Mouse (Mus musculus) cerebellum, adult (tissue): ENCODE data around the gene Kdm5b.

Experiments
- ATAC-seq: cut with Nextera tagmentation; 2 replicates; pipeline ENCODE4 v1.9.2; 2017; ENCODE audit warnings: mild to moderate bottlenecking, moderate library complexity, mixed read lengths; ENCODE audit not compliant: insufficient number of reproducible peaks, low FRiP score, low TSS enrichment

Gene Kdm5b

GRCm38 (mm10) chr1:134577384-134578120 lies 17.6 kb downstream of the Kdm5b start:
- ATAC-seq, result no peak; the same call in 1 of the 2 replicates

GRCm38 (mm10) chr1:134580796-134581195 lies 20.8 kb downstream of the Kdm5b start:
- no peak for ATAC-seq

- ATAC-seq, result no peak
These were observed 23.6 kb downstream of the Kdm5b start for GRCm38 (mm10) chr1:134583560-134583959.

GRCm38 (mm10) chr1:134589676-134590075 lies 29.7 kb downstream of the Kdm5b start:
- no peak for ATAC-seq

- no peak for ATAC-seq
These were observed 31.8 kb downstream of the Kdm5b start for GRCm38 (mm10) chr1:134591773-134592172.

GRCm38 (mm10) chr1:134597339-134598054 lies 37.5 kb downstream of the Kdm5b start:
- ATAC-seq, result no peak

- ATAC-seq, result no peak
These were observed 44.1 kb downstream of the Kdm5b start for GRCm38 (mm10) chr1:134604086-134604485.

- no peak for ATAC-seq
These were observed 45.7 kb downstream of the Kdm5b start for GRCm38 (mm10) chr1:134605670-134606069.

GRCm38 (mm10) chr1:134606381-134606780 lies 46.4 kb downstream of the Kdm5b start:
- no peak for ATAC-seq

GRCm38 (mm10) chr1:134607279-134607678 lies 47.3 kb downstream of the Kdm5b start:
- no peak for ATAC-seq

GRCm38 (mm10) chr1:134609172-134609571 lies 49.2 kb downstream of the Kdm5b start:
- ATAC-seq, result no peak

GRCm38 (mm10) chr1:134614554-134614953 lies 54.6 kb downstream of the Kdm5b start:
- ATAC-seq, result no peak

GRCm38 (mm10) chr1:134614988-134615387 lies 55.0 kb downstream of the Kdm5b start:
- ATAC-seq, result no peak

GRCm38 (mm10) chr1:134617656-134618055 lies 57.7 kb downstream of the Kdm5b start:
- no peak for ATAC-seq

GRCm38 (mm10) chr1:134625325-134625724 lies 65.4 kb downstream of the Kdm5b start:
- no peak for ATAC-seq

GRCm38 (mm10) chr1:134629455-134629854 lies 69.5 kb downstream of the Kdm5b start:
- ATAC-seq, result no peak

- ATAC-seq, result no peak
These were observed 74.3 kb downstream of the Kdm5b start for GRCm38 (mm10) chr1:134634296-134634695.

- no peak for ATAC-seq
These were observed 76.3 kb downstream of the Kdm5b start for GRCm38 (mm10) chr1:134636245-134636644.

- no peak for ATAC-seq
These were observed 76.7 kb downstream of the Kdm5b start for GRCm38 (mm10) chr1:134636684-134637083.

- ATAC-seq, result no peak
These were observed 78.1 kb downstream of the Kdm5b start for GRCm38 (mm10) chr1:134638041-134638440.

GRCm38 (mm10) chr1:134638522-134638921 lies 78.6 kb downstream of the Kdm5b start:
- ATAC-seq, result no peak

- no peak for ATAC-seq
These were observed 79.5 kb downstream of the Kdm5b start for GRCm38 (mm10) chr1:134639460-134639859.
